Mouse (Mus musculus): Measurements from ENCODE around the gene Atrip. TPM values are rescaled to one million over a fixed set of nuclear protein-coding genes. Genes with fewer than 3 reads are reported as not detected.
A peak's percentile ranks its signal among the peaks of the same experiment; 100 is the strongest.

Gene Atrip
- total RNA-seq, 2 experiments from 2014 or later, result 9.2 to 10.4 TPM

DNA sequence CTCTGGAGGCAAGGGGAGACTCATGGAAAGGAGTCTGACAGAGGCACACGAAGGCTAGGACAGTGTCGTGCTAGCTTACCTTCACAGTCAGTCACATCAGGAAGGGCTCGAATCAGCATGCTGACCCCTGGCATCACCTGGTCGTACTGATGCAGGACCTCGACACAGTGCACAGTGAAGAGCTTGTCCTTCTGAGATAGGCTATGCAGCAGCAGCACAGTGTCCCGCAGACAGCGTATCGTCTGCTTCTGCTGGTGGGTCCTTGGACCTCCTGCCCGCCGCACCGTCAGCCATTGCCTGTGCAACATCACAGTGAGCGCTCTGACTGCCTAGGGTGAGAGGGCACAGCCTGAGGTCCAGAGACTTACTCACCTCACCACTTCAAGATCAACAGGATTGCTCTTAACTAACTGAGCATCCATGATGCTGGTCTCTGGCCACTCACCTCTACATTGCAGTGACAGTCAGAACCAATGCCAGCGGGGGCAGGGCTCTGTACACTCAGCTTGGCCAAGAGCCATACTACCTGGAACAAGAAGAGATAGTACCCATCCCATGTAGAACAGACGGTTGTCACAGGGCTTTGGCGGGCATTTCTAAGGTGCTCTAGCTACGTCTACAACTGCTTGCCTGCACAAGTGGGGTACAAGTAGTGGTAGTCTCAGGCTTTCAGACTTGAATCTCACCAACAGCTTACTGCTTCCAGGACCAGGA lies 13.6 kb downstream of the Atrip start:
- intact Hi-C loops (cut with DNase I), result no loop called here

DNA sequence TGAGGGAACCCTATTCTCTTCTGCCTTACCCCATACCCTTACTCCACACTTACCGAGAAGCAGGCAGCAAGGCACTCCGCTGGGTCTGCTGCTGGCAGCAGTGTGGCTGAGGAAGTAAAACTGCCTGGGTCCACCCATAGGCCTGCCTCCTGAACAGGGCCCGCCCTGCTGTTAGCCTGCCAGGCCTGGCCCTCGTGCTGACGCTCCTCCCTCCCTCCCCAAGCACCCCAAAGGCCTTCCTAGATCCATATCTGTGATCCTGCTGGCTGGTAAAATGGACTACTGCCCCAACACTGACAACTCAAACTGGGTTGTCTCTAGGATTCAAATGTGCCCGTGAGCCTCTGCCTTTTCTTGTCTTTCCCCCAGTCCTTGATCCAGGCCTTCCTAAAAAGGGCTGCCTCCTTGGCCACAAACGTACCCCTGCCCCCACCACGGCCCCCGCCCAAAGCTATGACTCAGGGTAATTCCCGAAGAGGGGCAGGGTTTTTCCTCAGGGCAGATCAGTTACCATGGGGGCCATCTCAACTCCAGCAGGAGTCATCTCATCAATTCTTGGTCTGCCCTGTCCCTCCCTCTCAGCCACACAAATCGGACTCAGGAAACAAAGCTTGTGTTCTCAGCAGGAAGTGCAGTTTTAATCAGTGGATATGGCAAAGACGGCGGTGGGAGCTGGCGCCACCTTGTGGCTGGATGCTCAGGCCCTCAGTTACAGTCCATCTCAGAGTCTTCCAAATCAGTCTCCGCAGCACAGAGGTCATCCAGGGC lies 14.6 kb downstream of the Atrip start, which contains the start of gene Trex1:
Trex1 (minus strand) TSS at position 599 of the 768 bp plus-strand sequence.
- intact Hi-C loops (cut with DNase I), result loop anchor here (1.0 kb wide), 2 partner anchors 21 to 59 kb away; partner anchors contain the start of gene Shisa5
- peak; percentile 92 to 94 for DNase-seq

More for the DNA sequence above, 13.6 kb downstream of the Atrip start:
- no peak for DNase-seq

DNA sequence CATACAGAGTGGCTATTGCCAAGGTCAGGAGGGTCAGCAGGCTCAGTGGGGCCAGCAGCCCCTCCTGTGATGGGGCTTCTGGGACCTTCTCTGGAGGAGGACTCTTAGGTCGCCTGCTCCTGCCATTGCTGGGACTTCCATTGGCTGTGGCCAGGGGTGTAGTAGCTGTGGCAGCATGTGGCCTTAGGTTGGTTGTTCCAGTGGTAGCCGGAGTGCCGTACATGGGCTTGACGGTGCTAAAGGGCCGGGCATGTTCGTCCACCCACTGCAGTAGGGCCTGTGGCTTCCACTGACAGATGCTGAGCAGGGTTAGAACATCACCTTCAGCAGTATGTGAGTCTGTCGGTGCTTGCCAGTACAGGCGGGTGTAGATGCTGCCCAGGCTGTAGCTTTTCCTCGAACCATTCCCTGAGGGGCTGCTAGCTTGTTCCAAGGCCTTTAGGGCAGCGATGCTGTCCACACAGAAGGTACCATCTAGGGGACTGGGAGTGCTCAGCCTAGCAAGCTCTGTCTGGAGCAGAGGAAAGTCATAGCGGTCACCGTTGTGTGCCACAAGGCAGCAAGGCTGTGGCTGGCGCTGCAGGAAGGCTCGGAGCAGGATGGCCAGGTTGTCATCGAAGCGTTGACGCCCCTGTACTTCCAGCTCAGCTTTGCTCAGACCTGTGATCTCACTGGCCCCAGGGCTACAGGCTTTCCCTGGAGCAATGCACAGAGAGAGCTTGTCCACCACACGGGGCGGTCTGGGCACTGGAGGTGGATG lies 15.7 kb downstream of the Atrip start:
- intact Hi-C loops (cut with DNase I), result no loop called here
- DNase-seq, result no peak

DNA sequence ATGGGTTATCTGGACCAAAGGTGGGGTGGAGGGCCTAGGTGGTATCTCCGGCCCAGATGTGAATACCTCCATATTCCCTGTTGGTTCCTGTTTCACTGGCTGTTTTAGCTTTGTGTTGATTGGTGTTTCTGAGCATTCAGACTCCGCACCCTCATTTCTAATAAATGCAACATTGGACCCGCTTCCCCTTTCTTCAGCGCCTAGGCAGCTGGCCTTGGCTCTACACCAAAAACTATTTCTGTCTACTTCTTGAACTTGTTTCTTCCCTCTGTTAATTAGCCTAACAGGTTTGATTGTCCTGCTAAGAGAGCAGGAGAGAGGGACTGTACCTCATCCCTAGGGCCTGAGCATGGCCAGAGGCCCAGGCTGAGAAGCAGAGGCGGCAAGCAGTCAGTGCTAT lies 16.4 kb downstream of the Atrip start:
- no peak for DNase-seq
- intact Hi-C loops (cut with DNase I), result no loop called here

DNA sequence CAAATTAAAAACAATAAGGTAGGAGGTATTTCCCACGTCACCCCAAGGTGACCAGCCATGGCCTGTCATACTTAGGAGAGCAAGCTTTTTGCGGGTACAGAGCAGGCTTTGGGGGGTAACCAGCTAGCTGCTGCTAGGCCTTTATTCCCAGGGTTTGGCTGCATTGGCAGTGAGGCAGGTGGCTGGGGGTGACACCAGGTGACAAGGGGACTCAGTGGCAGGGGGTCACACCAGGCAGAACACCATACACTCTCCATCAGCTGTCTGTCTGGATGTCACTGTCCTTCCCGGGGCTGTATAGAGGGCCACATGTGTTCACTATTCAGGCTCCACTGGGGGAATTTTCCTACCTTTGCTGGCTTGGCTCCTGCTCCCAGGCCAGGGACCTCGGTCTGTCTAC lies 17.0 kb downstream of the Atrip start:
- intact Hi-C loops (cut with DNase I), result no loop called here
- DNase-seq, result no peak

DNA sequence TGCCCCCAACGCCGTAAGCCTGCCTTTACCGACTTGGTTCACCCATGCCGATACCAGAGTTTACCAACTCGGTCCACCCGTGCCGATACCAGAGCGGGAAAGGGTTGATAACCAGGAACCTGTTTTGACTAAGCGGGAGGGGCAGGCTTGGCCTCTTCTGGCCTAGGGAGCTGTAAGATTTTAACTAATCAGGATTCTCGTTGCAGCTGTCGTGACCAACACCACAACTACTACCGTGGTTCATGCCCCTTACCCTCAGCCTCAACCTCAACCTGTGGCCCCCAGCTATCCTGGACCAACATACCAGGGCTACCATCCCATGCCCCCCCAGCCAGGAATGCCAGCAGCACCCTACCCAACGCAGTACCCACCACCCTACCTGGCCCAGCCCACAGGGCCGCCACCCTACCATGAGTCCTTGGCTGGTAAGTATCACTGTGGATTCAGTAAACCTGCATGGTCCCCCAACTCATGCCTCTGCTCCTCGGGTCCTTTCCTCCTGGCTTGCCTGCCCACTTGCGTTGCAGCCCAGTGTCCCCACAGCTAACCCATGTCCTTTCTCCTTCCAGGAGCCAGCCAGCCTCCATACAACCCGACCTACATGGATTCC lies 17.7 kb downstream of the Atrip start:
- intact Hi-C loops (cut with DNase I), result no loop called here
- no peak for DNase-seq

DNA sequence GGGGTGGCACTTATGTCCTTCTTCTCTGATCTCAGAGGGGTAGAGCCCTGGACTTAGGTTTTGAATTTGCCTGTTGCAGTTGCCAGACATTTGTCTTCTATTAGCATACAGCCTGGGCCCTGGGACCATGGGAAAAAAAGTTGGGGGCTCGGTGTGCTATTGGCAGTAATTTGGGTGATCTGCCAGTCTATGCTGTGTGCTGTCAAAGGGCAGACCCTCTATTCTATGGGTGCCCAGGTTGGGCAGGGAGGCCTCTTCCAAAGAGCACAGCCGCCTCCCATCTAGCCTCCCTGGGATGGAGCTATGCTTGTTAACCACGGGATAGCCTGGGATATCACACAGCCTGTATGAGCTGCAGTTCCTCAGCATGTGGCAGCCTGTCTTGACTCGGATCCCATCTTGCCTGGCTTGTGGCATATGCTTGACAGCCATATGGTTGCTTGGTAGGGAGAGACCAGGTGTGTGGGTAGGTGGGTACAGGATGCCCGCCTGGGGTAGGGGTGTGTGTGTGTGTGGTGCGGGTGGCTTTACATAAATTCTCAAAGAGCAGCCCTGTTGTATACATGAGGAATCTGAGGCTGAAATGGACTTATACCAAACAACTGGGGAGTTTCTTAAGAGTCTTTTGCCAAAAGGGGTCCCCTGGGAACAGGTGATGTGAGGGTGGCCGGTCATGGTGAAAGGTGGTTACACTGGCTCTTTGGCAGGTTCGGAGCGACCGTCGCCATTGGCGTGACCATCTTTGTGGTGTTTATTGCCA lies 18.5 kb downstream of the Atrip start:
- intact Hi-C loops (cut with DNase I), result no loop called here
- DNase-seq, result no peak

DNA sequence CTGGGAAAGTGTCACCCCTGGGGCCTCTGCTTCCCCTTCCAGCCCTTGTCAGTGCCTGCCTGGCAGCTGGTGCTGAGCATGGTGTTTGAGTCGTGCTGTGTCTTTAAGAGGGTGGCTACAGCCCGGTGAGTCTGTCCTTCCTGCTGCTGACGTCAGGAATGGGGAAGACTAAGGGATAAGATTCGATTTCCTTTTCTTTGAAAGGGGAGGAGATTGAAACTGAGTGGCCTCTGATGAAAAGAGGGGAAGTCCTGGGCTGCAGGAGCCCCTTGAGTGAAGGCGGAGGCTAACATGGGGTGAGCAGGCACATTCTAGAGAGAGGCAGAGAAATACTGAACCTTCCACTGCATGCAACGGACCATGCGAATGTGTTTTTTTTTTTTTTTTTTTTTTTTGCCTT lies 19.2 kb downstream of the Atrip start:
- peak; percentile 75 to 77 for DNase-seq
- intact Hi-C loops (cut with DNase I), result no loop called here

DNA sequence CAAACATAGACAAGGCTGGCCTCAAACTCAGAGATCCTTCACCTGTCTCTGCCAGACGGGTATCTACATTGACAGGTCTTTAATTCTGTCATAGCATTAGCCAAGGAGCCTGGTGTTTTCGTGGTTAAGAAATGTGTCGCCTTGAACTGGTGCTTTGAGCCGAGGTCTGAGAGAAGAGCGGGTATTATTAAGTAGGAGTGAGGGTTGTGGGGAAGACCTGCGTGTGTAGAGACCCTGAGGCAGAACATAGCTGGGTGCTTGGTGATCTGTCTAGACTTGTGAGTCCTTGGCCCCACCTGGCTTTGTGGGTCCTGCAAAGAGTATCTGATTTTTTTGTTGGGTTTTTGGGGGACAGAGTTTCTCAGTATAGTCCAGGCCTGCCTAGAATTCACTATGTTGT lies 20.1 kb downstream of the Atrip start:
- intact Hi-C loops (cut with DNase I), result no loop called here
- no peak for DNase-seq

DNA sequence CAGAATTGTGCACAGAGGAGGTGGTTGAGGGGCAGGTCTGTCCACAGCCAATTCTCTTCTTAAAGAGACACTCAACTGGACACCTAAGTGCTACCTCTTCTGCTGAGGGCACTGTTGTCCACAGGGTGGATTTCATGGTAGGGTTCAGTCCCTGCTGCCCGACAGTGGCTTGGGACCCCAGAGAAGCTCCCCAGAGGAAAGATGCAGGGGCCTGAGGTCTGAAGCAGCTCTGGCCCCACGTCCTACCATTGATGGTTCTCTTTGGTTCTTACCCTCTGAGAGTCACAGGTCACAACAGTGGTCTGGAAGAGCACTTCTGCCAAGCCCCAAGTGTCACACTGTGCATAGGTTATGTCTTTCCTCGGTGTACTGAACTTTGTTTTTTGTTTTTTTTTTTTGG lies 20.6 kb downstream of the Atrip start:
- intact Hi-C loops (cut with DNase I), result no loop called here
- no peak for DNase-seq

DNA sequence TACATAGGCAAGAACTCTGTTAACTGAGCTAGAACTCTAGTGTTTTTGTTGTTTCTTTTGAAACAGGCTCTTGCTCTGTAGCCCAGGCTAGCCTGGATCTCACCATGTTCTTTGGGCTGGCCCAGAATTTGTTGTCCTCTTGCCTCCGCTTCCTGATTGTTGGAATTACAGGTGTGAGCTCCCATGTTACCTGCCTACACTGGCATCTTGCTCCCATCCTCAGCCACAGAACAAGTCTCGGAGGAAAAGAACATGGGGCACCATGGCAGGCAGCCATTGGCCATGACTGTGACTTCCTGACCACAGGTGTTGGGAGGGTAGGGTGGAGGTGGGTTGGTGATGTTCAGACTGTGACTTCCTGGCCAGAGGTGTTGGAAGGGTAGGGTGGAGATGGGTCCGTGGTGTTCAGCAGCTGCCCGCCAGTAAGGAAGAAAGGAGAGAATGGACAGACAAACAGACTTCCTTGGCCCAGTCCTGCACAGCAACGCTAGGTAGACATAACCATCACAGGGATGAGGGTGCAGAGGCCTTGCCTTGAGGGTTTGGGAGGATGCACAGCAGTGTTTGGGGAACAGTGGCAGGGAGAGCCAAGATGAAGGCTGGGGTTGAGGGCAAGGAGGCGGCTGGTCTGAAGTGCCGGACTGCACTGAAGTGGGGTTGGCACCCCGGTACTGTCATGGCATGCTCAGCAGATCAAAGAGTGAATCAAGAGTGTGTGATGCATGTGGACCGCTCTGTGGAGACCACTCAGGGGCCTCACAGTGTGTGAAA lies 21.2 kb downstream of the Atrip start:
- DNase-seq, result no peak
- intact Hi-C loops (cut with DNase I), result no loop called here

DNA sequence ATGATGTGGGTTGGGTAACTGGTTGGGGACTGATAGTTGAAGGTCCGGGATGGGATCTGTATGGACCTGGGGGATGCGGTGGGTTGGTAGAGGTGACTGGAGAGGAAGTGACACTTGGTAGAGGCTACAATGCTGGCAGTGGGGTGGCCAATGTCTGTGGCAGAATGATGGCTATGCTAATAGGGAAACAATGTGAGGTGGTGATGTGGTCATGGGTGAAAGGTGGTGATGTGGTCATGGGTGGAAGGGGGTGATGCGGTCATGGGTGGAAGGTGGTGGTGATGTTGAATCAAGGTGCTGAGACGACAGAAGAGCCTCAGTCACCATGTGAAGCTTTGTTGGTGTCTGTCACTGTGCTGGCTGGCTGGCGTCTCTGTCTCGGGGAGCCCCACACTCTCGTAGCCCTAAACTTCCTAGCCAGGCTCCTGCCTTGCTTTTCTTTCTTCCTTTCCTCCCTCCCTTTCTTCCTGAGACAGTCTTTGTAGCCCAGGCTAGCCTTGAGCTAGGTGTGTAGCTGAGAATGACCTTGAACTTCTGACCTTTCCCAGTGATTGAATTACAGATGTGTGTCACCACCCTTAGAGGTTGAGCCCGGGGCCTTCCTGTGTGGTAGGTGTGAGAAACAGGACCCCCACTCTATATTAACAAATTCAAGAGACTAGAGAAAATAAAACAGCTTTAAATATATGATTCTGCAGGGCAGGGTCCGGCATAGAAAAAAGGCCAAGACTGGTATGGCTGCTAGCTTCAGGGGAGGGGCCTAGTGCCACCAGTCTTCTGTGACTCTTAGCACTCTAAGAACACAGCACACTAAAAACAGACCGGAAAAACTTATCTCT lies 22.1 kb downstream of the Atrip start:
- DNase-seq, result no peak
- intact Hi-C loops (cut with DNase I), result no loop called here

DNA sequence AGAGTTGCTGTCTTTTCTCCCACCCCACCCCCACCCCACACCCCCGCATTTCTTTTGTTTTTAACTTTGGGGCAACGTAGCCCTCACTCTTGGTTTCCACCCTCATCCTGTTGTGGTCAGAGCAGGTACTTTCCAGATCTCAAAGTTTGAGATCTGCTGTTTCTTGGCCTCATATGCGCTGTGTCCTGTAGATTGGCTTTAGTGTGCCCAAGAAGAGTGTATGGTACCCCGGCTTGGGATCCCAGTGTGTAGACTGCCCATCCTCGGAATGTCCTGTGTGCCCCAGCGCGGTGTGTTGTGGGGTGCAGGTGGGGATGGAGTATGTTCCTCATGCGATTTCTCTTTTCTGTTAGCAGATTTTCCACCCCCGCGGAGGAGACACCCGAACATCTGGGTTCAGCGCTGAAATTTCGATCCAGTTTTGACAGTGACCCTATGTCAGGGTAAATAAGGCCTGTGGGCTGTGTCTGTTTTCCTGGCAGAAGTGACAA lies 22.9 kb downstream of the Atrip start:
- DNase-seq, result no peak
- intact Hi-C loops (cut with DNase I), result no loop called here

DNA sequence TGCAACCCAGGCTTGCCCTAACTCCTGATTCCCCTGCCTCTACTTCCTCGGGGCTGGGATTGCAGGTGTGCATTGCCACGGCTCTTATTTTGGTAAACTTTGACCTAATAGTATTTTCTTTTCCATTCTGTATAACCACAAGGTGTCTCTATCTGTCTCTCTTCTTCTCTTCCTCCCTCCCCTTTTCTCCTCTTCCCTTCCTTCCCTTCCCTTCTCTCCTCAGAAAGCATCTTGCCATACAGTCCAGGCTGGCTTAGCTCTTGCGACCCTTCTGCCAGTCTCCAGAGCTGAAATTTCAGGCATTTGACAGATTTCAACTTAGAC lies 23.3 kb downstream of the Atrip start:
- no peak for DNase-seq

DNA sequence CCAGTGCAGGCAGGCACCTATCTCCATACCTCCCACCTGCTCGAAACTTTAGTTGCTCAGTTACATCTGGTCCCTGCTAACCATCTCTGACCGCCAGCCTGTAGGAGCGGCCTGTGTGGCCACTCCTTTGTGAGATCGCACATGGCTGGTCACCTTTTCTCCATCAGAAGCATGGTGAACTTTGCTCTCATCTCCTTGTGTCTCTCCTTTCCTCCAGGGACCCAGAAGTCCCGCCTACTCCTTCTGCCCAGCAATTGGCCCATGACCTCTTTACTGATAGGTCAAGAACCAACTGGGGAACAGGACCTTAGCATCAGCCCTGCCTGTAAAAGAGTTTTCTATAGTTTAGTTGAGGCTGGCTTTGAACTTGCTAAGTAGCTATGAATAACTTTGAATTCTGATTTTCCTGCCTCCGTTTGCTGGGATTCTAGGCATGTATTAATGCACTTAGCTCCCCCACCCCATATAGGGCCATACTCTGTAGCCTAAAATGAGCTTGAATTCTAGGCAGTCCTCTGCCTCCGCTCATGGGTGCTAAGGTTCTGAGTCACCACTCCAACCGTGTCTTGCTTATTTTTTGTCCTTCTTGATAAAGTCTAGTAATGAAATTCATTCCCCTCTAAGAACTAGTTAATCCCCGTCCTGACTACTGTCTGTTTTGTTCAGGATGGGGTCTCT lies 23.8 kb downstream of the Atrip start:
- intact Hi-C loops (cut with DNase I), result no loop called here
- no peak for DNase-seq

More for the DNA sequence above, 23.3 kb downstream of the Atrip start:
- intact Hi-C loops (cut with DNase I), result no loop called here

DNA sequence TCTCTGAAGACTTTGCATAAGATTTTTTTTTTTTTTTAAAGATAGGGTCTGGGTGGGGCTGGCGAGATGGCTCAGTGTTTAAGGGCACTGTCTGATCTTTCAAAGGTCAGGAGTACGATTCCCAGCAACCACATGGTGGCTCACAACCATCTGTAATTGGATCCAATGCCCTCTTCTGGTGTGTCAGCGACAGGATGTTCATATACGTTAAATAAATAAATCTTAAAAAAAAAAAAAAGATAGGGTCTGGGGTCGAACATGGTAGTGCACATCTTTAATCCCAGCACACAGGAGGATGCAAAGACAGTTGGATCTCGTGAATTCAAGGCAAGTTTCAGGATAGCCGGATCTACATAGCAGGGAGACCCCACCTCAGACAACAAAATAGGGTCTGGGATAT lies 24.6 kb downstream of the Atrip start:
- DNase-seq, result no peak
- intact Hi-C loops (cut with DNase I), result no loop called here

DNA sequence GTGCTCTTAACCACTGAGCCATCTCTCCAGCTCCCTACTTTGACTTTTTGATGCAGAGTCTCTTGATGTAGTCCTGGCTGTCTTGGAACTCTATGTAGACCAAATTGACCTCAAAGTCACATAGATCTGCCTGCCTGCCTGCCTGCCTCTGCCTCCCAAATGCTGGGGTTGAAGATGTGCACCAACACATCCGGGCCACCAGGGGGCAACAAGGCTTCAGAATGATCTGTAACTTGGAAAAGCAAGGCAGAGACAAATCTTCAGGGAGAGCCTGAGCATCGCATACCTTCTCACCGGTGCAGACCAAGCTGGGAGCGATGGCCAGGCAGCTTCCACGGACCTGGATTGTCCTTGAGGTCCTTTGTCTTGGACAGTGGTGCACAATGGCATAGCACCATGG lies 27.6 kb downstream of the Atrip start:
- DNase-seq, result peak; percentile 61 to 76
- intact Hi-C loops (cut with DNase I), result no loop called here

DNA sequence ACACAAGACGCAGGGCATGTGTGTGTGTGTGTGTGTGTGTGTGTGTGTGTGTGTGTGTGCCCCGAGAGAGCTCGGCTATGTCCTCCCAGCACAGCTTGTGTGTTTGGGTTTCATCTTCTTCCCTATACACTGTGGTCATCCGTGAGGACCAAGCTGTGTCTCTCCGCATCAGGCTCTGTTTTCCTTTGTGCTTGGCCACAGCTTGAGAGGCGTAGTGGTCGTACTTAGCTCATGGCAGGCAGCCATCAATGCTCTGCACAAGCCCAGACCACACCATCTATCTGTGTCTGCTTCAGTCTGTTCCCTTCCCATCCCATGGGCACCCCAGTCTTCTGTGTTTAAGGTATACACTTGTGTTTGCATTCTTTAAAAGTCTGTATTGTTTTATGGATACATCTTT lies 32.6 kb downstream of the Atrip start:
- intact Hi-C loops (cut with DNase I), result no loop called here
- no peak for DNase-seq
